Comparison of ENCODE assay signal across 7 mouse cellular contexts in the genomic region with DNA sequence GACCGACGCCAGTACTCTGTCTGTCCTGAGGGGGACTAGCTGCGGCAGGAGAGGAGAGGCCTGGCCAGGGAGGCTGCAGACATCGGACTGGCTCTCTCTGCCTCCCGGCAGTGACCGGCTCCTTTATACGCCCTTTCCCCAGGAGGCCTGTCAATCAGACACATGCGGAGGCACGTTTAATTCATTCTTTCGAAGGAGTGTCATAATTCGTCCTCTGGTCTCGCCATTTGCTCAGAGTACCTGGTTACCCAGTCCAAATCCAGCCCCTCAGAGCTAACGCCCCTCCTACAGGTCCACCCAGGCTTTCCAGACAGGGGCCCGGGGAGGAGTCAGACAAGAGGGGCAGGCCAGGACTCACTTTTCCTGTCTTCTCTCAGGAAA. TPM values are rescaled to one million over a fixed set of nuclear protein-coding genes. Genes with fewer than 3 reads are reported as not detected.
DNase-seq lines count a peak whose midpoint lies in the region; ATAC-seq and TF ChIP-seq lines count a peak whose summit lies in the region.

Gene Thbs2 (minus strand): TSS at position 242 of the 381 bp plus-strand sequence.

- no peaks in the 10 kb centered on the region for H3K36me3 ChIP-seq in embryonic facial prominence, embryonic 10.5 days (replicated peaks)
- H3K36me3 ChIP-seq in kidney, adult 2 months (ENCODE audit: control insufficient read depth, insufficient read depth, low read length) = no peaks in the 10 kb centered on the region
- H3K36me3 ChIP-seq in lung, embryonic 16.5 days (ENCODE audit: control insufficient read depth, insufficient read depth, low read length) = no peaks in the 10 kb centered on the region; the same call in 1 of the 2 replicates

- H3K9me3 ChIP-seq in embryonic facial prominence, embryonic 10.5 days = no peaks in the 10 kb centered on the region
- H3K9me3 ChIP-seq in lung, embryonic 16.5 days (ENCODE audit: control insufficient read depth, low read length) = no peaks in the 10 kb centered on the region

- H3K9ac ChIP-seq in lung, embryonic 16.5 days (ENCODE audit: low read length) = peak within 1 kb of the TSS; percentile 57

- peak within 1 kb of the TSS; percentile 48 for H3K4me3 ChIP-seq in embryonic facial prominence, embryonic 10.5 days
- H3K4me3 ChIP-seq in kidney, adult 2 months (ENCODE audit: insufficient read depth, low read depth, low read length) = peak within 1 kb of the TSS; percentile 51
- H3K4me3 ChIP-seq in lung, embryonic 16.5 days (ENCODE audit: low read length) = peak within 1 kb of the TSS; percentile 40

- TF ChIP-seq CTCF in kidney, adult 2 months (conservative IDR thresholded peaks at IDR 0.05; ENCODE audit: insufficient read depth, insufficient read length, low read depth, low read length) = no peak

- H3K27me3 ChIP-seq in embryonic facial prominence, embryonic 10.5 days (replicated peaks; ENCODE audit: low read depth, poor library complexity, severe bottlenecking) = peaks cover 12% of the 10 kb centered on the region; the same call in 1 of the 2 replicates
- no peaks in the 10 kb centered on the region for H3K27me3 ChIP-seq in kidney, adult 2 months (replicated peaks; ENCODE audit: control insufficient read depth, insufficient read depth, low read length)
- H3K27me3 ChIP-seq in lung, embryonic 16.5 days (ENCODE audit: control insufficient read depth, insufficient read depth, low read depth, low read length) = no peaks in the 10 kb centered on the region

- H3K27ac ChIP-seq in embryonic facial prominence, embryonic 10.5 days (replicated peaks) = 0 out of 2 replicates have a peak within 1 kb of the TSS, but pooled peaks have one; percentile 35
- H3K27ac ChIP-seq in kidney, adult 2 months (ENCODE audit: insufficient read depth, low read depth, low read length) = no peak within 1 kb of the TSS
- peak within 1 kb of the TSS; percentile 41 for H3K27ac ChIP-seq in lung, embryonic 16.5 days (ENCODE audit: low read length)

- ATAC-seq in lung, embryonic 16.5 days (ENCODE audit: low read depth) = peak; percentile 77
- no peak for ATAC-seq in activated CD4-positive, CD25-positive, alpha-beta regulatory T cell, adult 4 months

- peak; percentile 40 for DNase-seq in ZHBTc4 (ENCODE audit: low read depth, low spot score)
- DNase-seq in embryonic facial prominence, embryonic 10.5 days (ENCODE audit: low spot score) = peak; percentile 67
- peak; percentile 79 for DNase-seq in heart, adult 8-10 months (ENCODE audit: low spot score)
- DNase-seq in kidney, adult 2 months = peak; percentile 67
- DNase-seq in retina, postnatal 1 day = peak; percentile 35

- peaks cover 20% of the 10 kb centered on the region for H3K4me1 ChIP-seq in embryonic facial prominence, embryonic 10.5 days
- no peaks in the 10 kb centered on the region for H3K4me1 ChIP-seq in kidney, adult 2 months (ENCODE audit: control insufficient read depth, insufficient read depth, low read length)
- H3K4me1 ChIP-seq in lung, embryonic 16.5 days (replicated peaks; ENCODE audit: control insufficient read depth, insufficient read depth, low read length) = peaks cover 36% of the 10 kb centered on the region

- 0% methylated on average over 14 of the region's 14 CpGs for WGBS in embryonic facial prominence, embryonic 10.5 days
- 4% methylated on average over 14 of the region's 14 CpGs for WGBS in kidney, adult 2 months
- whole genome bisulfite sequencing in lung, embryonic 16.5 days = 6% methylated on average over 14 of the region's 14 CpGs

- H3K4me2 ChIP-seq in lung, embryonic 16.5 days (ENCODE audit: low read depth, low read length) = peak within 1 kb of the TSS; percentile 57

- TF ChIP-seq POLR2A in kidney, adult 2 months (IDR thresholded peaks at IDR 0.05; ENCODE audit: low read depth, low read length) = no peak

RNA-seq across cellular contexts. Expression of gene Thbs2, which starts in this region (rescaled TPM):
- polyA plus RNA-seq in embryonic facial prominence, embryonic 10.5 days (2016; fragmentation: Nextera tagmentation; extraction: Ambion mirVana) = 1.3 and 1.9 TPM in 2 replicates
- 10 to 100 TPM; 11.8 to 17.1 (median 14.4) TPM for total RNA-seq in heart, adult 8-10 months (2022)
- polyA plus RNA-seq in kidney, adult 2 months (2012; rRNA removed) = 3.9 and 5.1 TPM in 2 replicates
- polyA plus RNA-seq in lung, embryonic 16.5 days (2015; fragmentation: Nextera tagmentation; extraction: Ambion mirVana) = 28.6 and 31.5 TPM in 2 replicates
- polyA plus RNA-seq in activated CD4-positive, CD25-positive, alpha-beta regulatory T cell, adult 4 months (2017; shearing (Covaris generic)) = not detected
